In the genomic region with DNA sequence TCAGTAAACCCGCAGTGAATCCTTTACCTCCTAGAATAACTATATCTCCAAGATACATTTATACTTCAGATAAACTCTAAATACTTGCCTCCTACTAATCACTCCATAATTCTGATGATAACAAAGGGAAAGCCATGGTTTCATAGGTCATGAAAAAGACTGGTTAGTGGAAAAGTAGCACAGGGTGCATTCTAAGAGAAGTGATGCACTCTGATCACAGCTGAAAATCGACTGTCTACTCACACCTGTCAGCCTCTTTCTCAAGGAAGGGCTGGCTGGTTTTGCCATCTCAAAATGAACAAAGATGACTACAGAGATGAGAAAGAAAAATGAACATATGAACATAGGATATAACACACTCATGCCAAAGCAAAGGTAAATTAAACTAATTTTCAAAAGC, we compare ENCODE assay signal across 15 mouse cellular contexts.
DNase-seq lines count a peak whose midpoint lies in the region; ATAC-seq lines count a peak whose summit lies in the region.
"Had no signal": no experiment of that assay in that cellular context is flagged by ENCODE, and none has a peak within 500 bp of the region (broad histone marks: within the 10 kb centered on the region; RNA-seq: fewer than 3 reads in every experiment).

No protein-coding gene starts in this region.

- no peak for DNase-seq in cerebellum, postnatal 4 days (ENCODE audit: low spot score in 2 of 2)
- peak; percentile 31 to 47 for DNase-seq in cerebellum, postnatal 10 days
- no peak for DNase-seq in cerebellum, adult 11-12 months
- DNase-seq in brain, adult 2 months (ENCODE audit: low read depth, low spot score), result peak; percentile 15
- DNase-seq in ovary, postnatal 14 days (ENCODE audit: low spot score), result no peak
- DNase-seq: adrenal gland, adult 8-10 months; adrenal gland, postnatal 25 days; gastrocnemius, adult 2 months; gastrocnemius, postnatal 14 days; heart, adult 11 months; kidney, adult 2 months had no signal

- peak; percentile 53 for ATAC-seq in cerebellum, adult (ENCODE audit: insufficient number of reproducible peaks, low FRiP score, low TSS enrichment)
- ATAC-seq: activated CD4-positive, CD25-positive, alpha-beta regulatory T cell, adult 4 months; inflammation-experienced regulatory T-cells, adult 6 months; intestine, postnatal 0 days had no signal

Comparison
In these comparisons a context has a peak if more than half of its experiments do, and no peak if none do; other contexts are left out.
1. DNase-seq: peak in cerebellum, postnatal 10 days (2 of 2) and brain, adult 2 months (single experiment); none in cerebellum, postnatal 4 days (0 of 2), cerebellum, adult 11-12 months (single experiment) and ovary, postnatal 14 days (single experiment).